Mouse (Mus musculus) right cerebral cortex, postnatal 25 days (tissue): ENCODE measurements around the gene Clic4.

Experiments used
- DNase-seq: peaks from one replicate; pipeline ENCODE4 v3.0.0; 2022

The Clic4 gene

GRCm38 (mm10) chr4:135256536-135257450, 15.8 kb downstream of the Clic4 start:
- no peak for DNase-seq

- no peak for DNase-seq
Measured at GRCm38 (mm10) chr4:135254770-135255169, 17.8 kb downstream of the Clic4 start.

DNA sequence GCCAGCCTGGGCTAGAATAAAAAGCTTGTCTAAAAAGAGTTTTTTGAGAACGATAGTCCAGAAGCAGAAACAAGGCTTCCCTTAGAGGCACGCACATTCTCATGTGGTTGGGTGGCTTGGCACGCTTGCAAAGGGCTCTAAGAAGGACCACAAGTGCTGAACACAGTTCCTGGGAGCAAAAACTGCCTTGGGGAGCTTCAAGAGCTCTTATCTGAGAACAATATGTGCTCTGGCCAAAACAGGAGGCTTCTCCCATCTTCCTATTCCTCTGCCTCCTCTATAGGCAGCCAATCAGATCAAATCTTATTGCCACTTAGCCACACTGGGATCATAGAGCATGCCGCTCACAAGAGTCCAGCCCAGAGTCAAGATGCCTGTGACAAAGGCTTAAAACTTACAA, 18.3 kb downstream of the Clic4 start:
- DNase-seq: no peak

DNA sequence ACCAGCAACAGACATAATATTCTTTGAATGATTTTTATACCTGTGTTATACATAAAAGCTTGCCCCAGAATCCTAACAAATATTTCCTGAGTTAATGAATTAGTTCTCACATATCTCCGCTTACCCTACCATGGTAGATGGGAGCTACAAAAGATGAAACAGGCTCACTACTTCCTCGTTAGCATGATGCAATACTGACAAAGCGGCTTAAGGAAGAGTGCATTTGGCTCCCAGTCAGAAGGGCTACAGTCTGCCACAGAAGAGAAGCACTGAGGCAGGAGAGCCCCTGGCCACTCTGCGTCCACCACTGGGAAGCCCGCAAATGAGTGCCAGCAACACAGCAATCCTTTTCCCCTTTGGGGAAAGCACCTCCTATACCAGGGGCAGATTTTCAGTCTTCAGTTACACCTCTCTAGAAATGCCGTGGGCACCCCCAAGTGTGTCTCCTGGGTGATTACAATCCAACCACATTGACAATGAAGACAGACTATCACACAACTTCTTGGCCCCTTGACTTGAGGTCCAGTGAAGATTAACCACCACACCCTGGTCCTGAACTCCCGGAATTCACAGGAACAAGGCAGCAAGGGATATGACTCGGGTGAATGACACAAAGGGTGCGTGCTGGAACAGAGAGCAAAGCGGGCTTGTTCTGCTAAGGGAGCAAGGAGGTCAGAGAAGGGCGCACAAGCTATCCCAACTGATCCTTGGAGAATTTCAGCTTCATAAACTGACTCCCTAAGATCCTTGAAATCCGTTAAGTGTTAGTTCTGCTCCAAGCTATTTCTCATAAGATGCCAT, 19.2 kb downstream of the Clic4 start:
- no peak for DNase-seq

DNA sequence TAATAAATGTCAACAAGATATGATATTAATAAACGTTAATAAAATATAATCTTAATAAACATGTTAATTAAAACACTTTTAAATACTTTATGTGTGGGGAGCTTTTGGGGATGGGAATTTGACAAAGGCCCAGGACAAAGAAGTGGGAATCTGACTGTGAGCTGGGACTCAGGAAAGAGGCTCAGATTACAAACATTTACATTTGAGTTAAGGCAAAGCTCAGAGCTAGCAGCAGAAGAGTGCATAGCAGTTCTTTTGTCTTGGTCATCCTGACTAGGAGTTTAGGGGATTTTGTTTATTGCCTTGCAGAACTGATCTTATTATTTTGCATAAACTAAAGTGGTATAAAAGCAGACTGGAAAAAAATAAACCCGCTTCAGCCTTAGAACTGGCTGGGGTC, 20.8 kb downstream of the Clic4 start:
- DNase-seq: no peak

GRCm38 (mm10) chr4:135248250-135249018, 24.2 kb downstream of the Clic4 start:
- no peak for DNase-seq

- DNase-seq: peak; percentile 19
Measured at GRCm38 (mm10) chr4:135246866-135247756, 25.5 kb downstream of the Clic4 start.

DNA sequence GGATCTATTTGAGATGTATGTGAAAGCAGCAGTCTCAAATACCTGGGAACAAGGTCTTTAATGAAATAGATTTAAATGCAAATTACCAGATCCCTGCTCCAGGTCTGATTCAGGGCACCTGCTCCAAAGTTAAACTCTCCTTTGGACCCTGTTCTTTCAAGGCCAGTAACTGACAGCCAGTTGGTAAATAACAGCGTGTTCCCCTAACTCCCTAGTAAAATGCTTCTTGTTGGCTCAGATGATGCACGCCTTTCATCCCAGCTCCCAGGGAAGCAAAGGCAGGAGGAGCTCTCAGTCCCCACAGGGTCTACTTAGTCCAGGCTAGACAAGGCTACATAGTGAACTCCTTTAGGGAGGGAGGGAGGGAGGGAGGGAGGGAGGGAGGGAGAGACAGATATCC, 26.2 kb downstream of the Clic4 start:
- no peak for DNase-seq

DNA sequence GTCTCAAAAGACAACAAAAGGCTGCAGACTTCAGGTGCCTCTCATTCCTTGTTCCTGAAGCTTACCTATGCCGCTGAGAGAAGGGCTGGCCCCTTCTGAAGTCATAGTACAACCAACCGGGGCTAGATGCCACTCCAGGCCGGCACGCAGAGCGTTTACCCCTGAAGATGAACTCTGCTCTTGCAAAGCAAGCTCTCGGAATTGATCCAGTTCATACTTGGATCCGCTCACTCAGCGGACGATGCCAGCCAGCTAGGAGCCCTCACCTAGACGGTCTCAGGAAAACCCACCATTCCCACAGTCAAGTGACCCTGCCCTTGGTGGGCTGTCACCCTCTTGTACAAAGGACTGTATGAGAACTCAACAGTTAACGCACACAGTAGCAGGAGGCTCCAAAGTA, 26.8 kb downstream of the Clic4 start:
- no peak for DNase-seq

DNA sequence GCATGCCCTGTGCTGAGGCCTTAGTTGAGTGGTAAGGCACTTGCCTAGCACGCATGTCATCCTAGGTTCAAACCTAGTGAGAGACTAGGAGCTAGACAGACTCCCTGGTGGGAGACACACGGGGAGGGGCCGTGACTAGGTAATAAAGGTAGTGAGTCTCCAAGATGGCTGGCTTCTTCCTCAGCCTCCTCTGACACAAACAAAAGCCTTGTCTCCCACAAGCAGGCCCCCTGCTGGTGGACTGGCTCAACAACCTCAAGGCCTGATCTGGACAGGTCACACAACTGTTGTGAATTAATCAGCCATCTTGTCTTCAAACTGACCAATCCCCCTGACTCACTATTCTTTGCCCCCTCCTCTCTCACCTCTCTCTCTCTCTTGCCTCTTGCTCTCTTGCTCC, 28.3 kb downstream of the Clic4 start:
- DNase-seq: no peak

DNA sequence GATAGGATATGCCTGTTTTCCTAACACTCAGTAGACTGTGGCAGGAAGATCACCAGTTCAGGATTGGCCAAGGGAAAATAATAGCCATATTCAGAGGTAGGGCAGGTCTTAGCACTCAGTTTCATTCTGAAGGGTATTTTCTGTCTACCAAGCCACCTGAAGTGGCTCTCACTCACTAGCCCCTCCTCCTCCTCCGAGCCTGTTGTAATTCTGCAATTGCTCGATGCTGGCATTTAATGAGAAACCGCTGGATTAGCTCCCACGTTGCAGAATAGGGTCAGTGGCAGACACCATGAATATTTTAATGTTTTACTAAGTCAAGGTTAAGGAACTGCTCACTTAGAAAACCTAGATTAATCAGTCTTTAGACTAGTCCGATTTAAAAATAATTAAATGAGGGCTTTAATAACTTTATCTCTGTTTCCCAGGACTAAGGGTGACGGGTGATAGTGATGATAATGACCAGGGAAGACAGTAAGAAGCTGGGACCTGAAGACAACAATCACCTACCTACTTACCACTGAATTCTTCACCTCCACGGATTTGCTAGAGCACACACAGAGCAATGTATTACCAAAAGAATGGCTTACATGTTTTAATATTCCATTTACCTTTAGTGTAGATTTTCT, 29.6 kb downstream of the Clic4 start:
- no peak for DNase-seq

GRCm38 (mm10) chr4:135242383-135242782, 30.2 kb downstream of the Clic4 start:
- no peak for DNase-seq

- DNase-seq: no peak
Measured at GRCm38 (mm10) chr4:135241669-135242068, 30.9 kb downstream of the Clic4 start.

DNA sequence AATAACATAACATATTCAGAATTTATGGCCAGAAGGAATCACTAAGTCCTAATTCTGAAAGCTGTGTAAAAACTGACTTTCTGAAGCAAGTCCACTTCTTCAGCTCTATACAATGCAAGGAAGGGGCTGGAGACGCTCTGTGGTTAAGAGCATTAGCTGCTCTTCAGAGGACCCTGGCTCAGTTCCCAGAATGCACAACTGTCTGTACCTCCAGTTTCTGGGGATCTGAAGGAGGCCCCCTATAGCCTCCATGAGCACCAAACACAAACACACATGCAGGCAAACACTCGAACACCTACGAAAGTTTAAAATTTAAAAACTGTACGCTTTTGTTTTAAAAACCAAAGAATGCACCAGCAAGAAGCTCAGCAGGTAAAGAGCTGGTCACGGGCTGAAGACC, 31.5 kb downstream of the Clic4 start:
- no peak for DNase-seq

GRCm38 (mm10) chr4:135240329-135240728, 32.3 kb downstream of the Clic4 start:
- DNase-seq: no peak

GRCm38 (mm10) chr4:135238706-135239510, 33.7 kb downstream of the Clic4 start:
- DNase-seq: no peak

- DNase-seq: no peak
Measured at GRCm38 (mm10) chr4:135236658-135237057, 36.0 kb downstream of the Clic4 start.

GRCm38 (mm10) chr4:135235546-135235945, 37.1 kb downstream of the Clic4 start:
- no peak for DNase-seq

DNA sequence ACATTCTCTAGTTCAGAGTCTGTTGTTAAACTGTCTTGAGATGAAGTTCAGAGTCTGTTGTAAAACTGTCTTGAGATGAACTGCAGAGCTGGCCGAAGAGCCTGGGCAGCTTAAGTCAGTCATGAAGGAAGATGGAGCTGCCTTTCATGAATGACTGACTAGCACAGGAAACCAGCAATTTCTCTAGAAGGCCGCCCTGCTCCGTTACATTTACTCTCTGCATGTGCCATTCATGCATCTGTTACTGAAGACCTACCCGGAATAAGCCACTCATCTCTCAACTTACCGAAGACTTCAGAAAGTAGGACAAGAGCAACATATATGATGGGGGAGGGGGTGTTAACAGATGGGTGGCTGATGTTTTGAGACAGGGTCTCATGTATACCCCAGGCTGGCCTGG, 40.1 kb downstream of the Clic4 start:
- no peak for DNase-seq

DNA sequence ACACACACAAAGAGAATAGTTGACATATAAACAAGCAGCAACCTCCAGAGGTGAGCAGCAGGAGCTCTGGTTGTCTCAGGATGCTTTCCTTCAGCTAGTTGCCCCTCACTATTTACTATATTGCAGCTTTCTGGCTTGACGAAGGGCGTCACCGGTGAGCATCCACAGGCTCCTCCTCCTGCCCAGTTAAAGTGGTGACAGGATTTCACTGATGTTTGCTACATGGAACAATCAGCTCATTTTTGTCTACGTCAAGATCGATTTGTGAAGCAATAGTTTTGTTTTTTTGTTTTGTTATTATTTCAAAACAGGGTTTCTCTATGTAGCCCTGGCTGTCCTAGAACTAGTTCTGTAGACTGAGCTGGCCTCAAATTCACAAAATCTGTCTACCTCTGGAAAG, 41.1 kb downstream of the Clic4 start:
- no peak for DNase-seq

- DNase-seq: no peak
Measured at GRCm38 (mm10) chr4:135231136-135231535, 41.5 kb downstream of the Clic4 start.
